In the genomic region with DNA sequence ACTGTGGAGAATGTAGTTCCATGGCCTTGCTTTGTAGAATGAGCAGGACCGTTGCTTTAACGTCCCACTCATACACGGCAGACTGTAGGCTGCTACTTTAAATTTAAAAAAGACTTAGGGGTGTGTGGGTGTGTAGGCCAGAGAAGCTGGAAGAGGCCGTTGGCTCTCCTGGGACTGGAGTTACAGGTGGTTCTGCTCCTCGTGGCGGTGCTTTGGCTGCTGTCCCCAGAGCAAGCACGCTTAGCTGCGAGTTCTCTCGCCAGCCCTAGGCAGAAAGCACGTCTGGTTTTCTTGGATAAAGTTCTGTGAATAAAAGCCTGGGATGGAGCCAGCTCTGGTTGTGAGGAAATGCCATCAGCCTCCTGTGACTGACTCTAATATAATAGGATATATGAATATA, we compare ENCODE assay signal across 9 mouse cellular contexts. TPM values are rescaled to one million over a fixed set of nuclear protein-coding genes. Genes with fewer than 3 reads are reported as not detected.
DNase-seq lines count a peak whose midpoint lies in the region; ATAC-seq and TF ChIP-seq lines count a peak whose summit lies in the region.
"Had no signal": no experiment of that assay in that cellular context is flagged by ENCODE, and none has a peak within 500 bp of the region (broad histone marks: within the 10 kb centered on the region; RNA-seq: fewer than 3 reads in every experiment).

No protein-coding gene starts in this region.

- no peak overlapping the region for H3K27ac ChIP-seq in liver, embryonic 11.5 days (ENCODE audit: low read depth, low read length)
- H3K27ac ChIP-seq in liver, embryonic 12.5 days: no peak overlapping the region
- H3K27ac ChIP-seq in kidney, postnatal 0 days: no peak overlapping the region
- H3K27ac ChIP-seq in hindbrain, embryonic 11.5 days (ENCODE audit: low read depth, low read length): no peak overlapping the region
- H3K27ac ChIP-seq: liver, embryonic 14.5 days had no signal

- peak overlapping the region; percentile 29; the same call in 1 of the 2 replicates for H3K4me2 ChIP-seq in liver, embryonic 11.5 days
- no peak overlapping the region for H3K4me2 ChIP-seq in liver, embryonic 12.5 days
- peak overlapping the region; percentile 27 for H3K4me2 ChIP-seq in kidney, postnatal 0 days (ENCODE audit: low read length)
- H3K4me2 ChIP-seq in hindbrain, embryonic 11.5 days (replicated peaks; ENCODE audit: low read depth, low read length): no peak overlapping the region

- 82% methylated on average over 10 of the region's 10 CpGs for WGBS in liver, embryonic 11.5 days
- WGBS in liver, embryonic 12.5 days (ENCODE audit: insufficient replicate concordance): 78% methylated on average over 10 of the region's 10 CpGs
- WGBS in kidney, postnatal 0 days: 40% methylated on average over 10 of the region's 10 CpGs
- 78% methylated on average over 10 of the region's 10 CpGs for WGBS in hindbrain, embryonic 11.5 days

- peaks cover 24% of the 10 kb centered on the region for H3K4me1 ChIP-seq in liver, embryonic 11.5 days (replicated peaks; ENCODE audit: control insufficient read depth, insufficient read depth, low read length)
- H3K4me1 ChIP-seq in liver, embryonic 12.5 days: peaks cover 45% of the 10 kb centered on the region
- H3K4me1 ChIP-seq in kidney, postnatal 0 days (replicated peaks; ENCODE audit: insufficient read depth, low read length): 0 out of 2 replicates have a peak, but pooled peaks cover 3% of the 10 kb centered on the region
- peaks cover 4% of the 10 kb centered on the region; the same call in 1 of the 2 replicates for H3K4me1 ChIP-seq in hindbrain, embryonic 11.5 days (replicated peaks; ENCODE audit: control insufficient read depth, insufficient read depth, low read length)

- no peaks in the 10 kb centered on the region for H3K9me3 ChIP-seq in liver, embryonic 11.5 days (ENCODE audit: control insufficient read depth, low read length)
- no peaks in the 10 kb centered on the region for H3K9me3 ChIP-seq in liver, embryonic 12.5 days (replicated peaks)
- no peaks in the 10 kb centered on the region for H3K9me3 ChIP-seq in kidney, postnatal 0 days (replicated peaks; ENCODE audit: low read length)
- H3K9me3 ChIP-seq in hindbrain, embryonic 11.5 days (ENCODE audit: control insufficient read depth, low read length): no peaks in the 10 kb centered on the region

- DNase-seq in adrenal gland, postnatal 14 days: peak; percentile 51
- DNase-seq in adrenal gland, postnatal 4 days (ENCODE audit: low spot score in 2 of 2): no peak
- peak; percentile 23 for DNase-seq in liver, embryonic 11.5 days (ENCODE audit: low spot score)
- peak; percentile 37 for DNase-seq in kidney, postnatal 0 days (ENCODE audit: low spot score)
- peak; percentile 37 to 67 for DNase-seq in right cerebral cortex, postnatal 36 days (ENCODE audit: low spot score in 2 of 2)
- no peak for DNase-seq in hindbrain, embryonic 11.5 days (ENCODE audit: low spot score)

- no peak overlapping the region for H3K9ac ChIP-seq in liver, embryonic 11.5 days (ENCODE audit: low read depth, low read length)
- no peak overlapping the region for H3K9ac ChIP-seq in liver, embryonic 12.5 days
- H3K9ac ChIP-seq in kidney, postnatal 0 days (ENCODE audit: low read depth, low read length): no peak overlapping the region
- no peak overlapping the region for H3K9ac ChIP-seq in hindbrain, embryonic 11.5 days (ENCODE audit: low read depth, low read length)
- H3K9ac ChIP-seq: liver, embryonic 14.5 days had no signal

- TF ChIP-seq CTCF in kidney, postnatal 0 days (IDR thresholded peaks at IDR 0.05; ENCODE audit: low read depth): no peak

- no peaks in the 10 kb centered on the region for H3K27me3 ChIP-seq in liver, embryonic 11.5 days (replicated peaks; ENCODE audit: control insufficient read depth, insufficient read depth, low read length)
- no peaks in the 10 kb centered on the region for H3K27me3 ChIP-seq in liver, embryonic 12.5 days (replicated peaks)
- no peaks in the 10 kb centered on the region for H3K27me3 ChIP-seq in kidney, postnatal 0 days (ENCODE audit: insufficient read depth, low read length)
- H3K27me3 ChIP-seq in hindbrain, embryonic 11.5 days (ENCODE audit: control insufficient read depth, insufficient read depth, low read length): no peaks in the 10 kb centered on the region

- H3K4me3 ChIP-seq in liver, embryonic 11.5 days (ENCODE audit: low read depth, low read length): no peak overlapping the region
- H3K4me3 ChIP-seq in liver, embryonic 12.5 days: no peak overlapping the region
- no peak overlapping the region for H3K4me3 ChIP-seq in kidney, postnatal 0 days (replicated peaks; ENCODE audit: low read depth, low read length)
- H3K4me3 ChIP-seq in hindbrain, embryonic 11.5 days (ENCODE audit: low read depth, low read length): no peak overlapping the region

- peaks cover 3% of the 10 kb centered on the region; the same call in 1 of the 2 replicates for H3K36me3 ChIP-seq in liver, embryonic 11.5 days (ENCODE audit: control insufficient read depth, insufficient read depth, low read length)
- H3K36me3 ChIP-seq in liver, embryonic 12.5 days: peaks cover 7% of the 10 kb centered on the region; the same call in 1 of the 2 replicates
- no peaks in the 10 kb centered on the region for H3K36me3 ChIP-seq in kidney, postnatal 0 days (ENCODE audit: insufficient read depth, low read length)
- H3K36me3 ChIP-seq in hindbrain, embryonic 11.5 days (ENCODE audit: control insufficient read depth, insufficient read depth, low read length): no peaks in the 10 kb centered on the region

- no peak for ATAC-seq in liver, embryonic 11.5 days (replicated peaks; ENCODE audit: low FRiP score)
- ATAC-seq in liver, embryonic 12.5 days: no peak
- no peak for ATAC-seq in kidney, postnatal 0 days (replicated peaks; ENCODE audit: low FRiP score, low read depth)
- ATAC-seq in megakaryocyte, adult 5-6 weeks (ENCODE audit: poor library complexity, severe bottlenecking): no peak
- no peak for ATAC-seq in hindbrain, embryonic 11.5 days (ENCODE audit: low FRiP score)

RNA-seq across cellular contexts. Expression of gene Acp6, which starts 2.3 kb away (rescaled TPM):
- 40.0 and 42.3 TPM in 2 replicates for total RNA-seq in adrenal gland, postnatal 14 days (2021)
- 10 to 100 TPM; 43.5 to 50.8 TPM for total RNA-seq in adrenal gland, postnatal 4 days (2021)
- polyA plus RNA-seq in liver, embryonic 11.5 days (2014; fragmentation: Nextera tagmentation; extraction: Ambion mirVana): 41.1 and 41.4 TPM in 2 replicates
- 22.8 and 24.5 TPM in 2 replicates for polyA plus RNA-seq in liver, embryonic 12.5 days (2016; fragmentation: Nextera tagmentation; extraction: Ambion mirVana)
- 54.2 and 56.6 TPM in 2 replicates for polyA plus RNA-seq in kidney, postnatal 0 days (2015; fragmentation: Nextera tagmentation; extraction: Ambion mirVana)
- total RNA-seq in megakaryocyte, adult 5-6 weeks (2015): 13.5 and 16.2 TPM in 2 replicates
- total RNA-seq in megakaryocyte, adult 5-6 weeks (2017): 7.5 and 15.1 TPM in 2 replicates
- 18.1 and 21.1 TPM in 2 replicates for polyA plus RNA-seq in hindbrain, embryonic 11.5 days (2014; fragmentation: Nextera tagmentation; extraction: Ambion mirVana)

Comparison
In these comparisons a context has a peak if more than half of its experiments do, and no peak if none do; other contexts are left out.
1. DNase-seq: peak in adrenal gland, postnatal 14 days (single experiment), liver, embryonic 11.5 days (single experiment), kidney, postnatal 0 days (single experiment) and right cerebral cortex, postnatal 36 days (2 of 2); none in adrenal gland, postnatal 4 days (0 of 2) and hindbrain, embryonic 11.5 days (single experiment).
2. H3K4me2 ChIP-seq: peak in liver, embryonic 11.5 days (single experiment) and kidney, postnatal 0 days (single experiment); none in liver, embryonic 12.5 days (single experiment) and hindbrain, embryonic 11.5 days (single experiment).